Mouse (Mus musculus): Measurements from ENCODE around the gene Rp9. TPM values are rescaled to one million over a fixed set of nuclear protein-coding genes. Genes with fewer than 3 reads are reported as not detected.

The Rp9 gene
- polyA plus RNA-seq, 1 experiment from 2014 or later: 37.6 TPM

DNA sequence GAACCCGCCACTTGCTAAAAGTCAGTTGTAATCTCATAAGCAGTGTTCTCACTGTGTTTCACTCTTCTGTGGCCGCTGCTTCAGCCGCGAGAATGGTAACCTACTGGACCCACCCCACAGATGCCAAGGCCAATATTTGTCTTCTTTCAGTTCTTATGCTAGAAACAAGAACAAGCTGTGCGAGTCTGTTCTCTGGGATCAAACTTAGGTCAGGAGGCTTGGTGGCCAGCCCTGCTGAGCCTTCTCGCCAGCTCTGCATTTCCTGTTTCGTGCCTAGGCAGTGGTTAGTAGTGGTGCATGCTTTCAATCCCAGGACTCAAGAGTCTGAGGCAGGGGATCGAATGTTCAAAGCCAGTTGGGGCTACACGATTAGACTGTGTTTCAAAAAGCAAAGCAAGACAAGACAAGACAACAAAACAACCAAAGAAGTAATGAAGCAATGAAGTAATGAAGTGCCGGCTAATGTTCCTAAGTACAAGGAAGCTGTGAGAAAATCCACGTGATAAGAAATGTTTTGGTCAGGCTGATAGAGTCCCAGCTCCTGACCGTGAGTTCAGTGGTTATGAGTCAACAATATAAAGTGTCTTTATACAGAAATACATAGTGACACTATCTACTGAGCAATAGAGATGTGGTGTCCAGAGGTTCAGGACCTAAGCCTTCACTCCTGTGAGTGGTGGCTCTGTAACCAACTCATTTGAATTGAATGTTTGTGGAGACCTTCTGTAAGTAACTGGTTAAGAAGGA is 15.2 kb upstream of the Rp9 start:
- Histone ChIP-seq H3K4me2 (no peak overlapping the region), H3K4me3 (no peak overlapping the region), H3K9me3 (no peaks in the 10 kb centered on the region), H3K36me3 (no peaks in the 10 kb centered on the region), H3K9ac (no peak overlapping the region), H3K4me1 (no peaks in the 10 kb centered on the region), H3K27me3 (replicated peaks) (no peaks in the 10 kb centered on the region), H3K27ac (replicated peaks) (no peak overlapping the region)
- 75% methylated on average over 12 of the region's 12 CpGs for WGBS
- ATAC-seq (ENCODE audit: extremely low read depth, insufficient number of reproducible peaks, low FRiP score, low TSS enrichment): no peak

DNA sequence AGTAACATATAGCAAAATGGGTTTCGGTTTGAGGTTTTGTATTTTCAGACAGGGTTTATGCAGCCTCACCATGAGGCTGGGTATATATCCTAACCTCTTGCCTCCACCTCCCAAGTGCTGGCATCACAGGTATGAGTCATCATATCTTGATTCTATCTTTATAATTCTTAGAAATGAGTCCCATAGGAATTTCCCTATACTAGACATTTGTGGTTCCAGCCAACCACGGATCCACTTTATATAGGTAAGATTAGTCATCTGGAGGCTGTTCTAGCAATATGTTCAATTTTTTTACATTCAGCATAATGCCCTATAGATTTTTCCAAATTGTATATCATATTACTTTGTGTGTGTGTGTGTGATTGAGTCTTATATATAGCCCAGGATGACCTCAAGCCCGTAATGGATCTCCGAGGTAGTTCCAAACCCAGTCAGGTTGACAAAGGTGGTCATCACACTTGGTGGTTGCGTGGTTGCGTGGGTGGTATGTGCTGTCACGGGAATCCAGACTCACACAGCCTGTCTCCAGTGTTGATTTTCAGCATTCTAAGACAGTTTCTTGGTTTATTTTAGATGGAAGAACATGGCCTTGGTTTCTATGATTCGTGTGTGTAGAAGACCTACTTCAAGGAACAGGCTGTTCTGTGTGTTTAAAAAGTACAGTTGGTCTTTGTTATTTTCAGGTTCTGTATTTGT is 14.5 kb upstream of the Rp9 start:
- no peaks in the 10 kb centered on the region for H3K36me3 ChIP-seq
- no peak overlapping the region for H3K4me2 ChIP-seq
- H3K27ac ChIP-seq (replicated peaks): no peak overlapping the region
- H3K9me3 ChIP-seq: no peaks in the 10 kb centered on the region
- no peak for ATAC-seq (ENCODE audit: extremely low read depth, insufficient number of reproducible peaks, low FRiP score, low TSS enrichment)
- WGBS: 90% methylated on average over 8 of the region's 8 CpGs
- no peak overlapping the region for H3K4me3 ChIP-seq
- H3K4me1 ChIP-seq: no peaks in the 10 kb centered on the region
- H3K27me3 ChIP-seq (replicated peaks): no peaks in the 10 kb centered on the region
- H3K9ac ChIP-seq: no peak overlapping the region

DNA sequence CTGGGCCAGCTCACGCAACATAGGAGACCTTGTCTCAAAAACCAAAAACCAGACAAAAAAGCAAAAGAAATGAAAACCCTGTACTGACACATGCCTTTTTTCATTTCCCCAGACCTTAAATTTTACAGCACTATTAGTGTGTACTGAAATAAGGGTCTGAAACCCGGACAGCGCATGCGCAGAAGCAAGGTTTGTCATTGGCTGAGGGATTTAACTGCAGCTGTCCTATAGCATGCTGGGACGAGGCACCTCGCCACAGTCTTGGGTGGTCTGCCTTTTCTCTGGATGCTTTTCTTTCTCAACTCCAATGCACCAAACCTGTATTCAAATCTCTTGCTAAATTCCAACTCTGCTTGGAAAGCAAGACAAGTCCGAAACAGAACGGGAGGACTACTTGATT is 9.4 kb upstream of the Rp9 start:
- Histone ChIP-seq H3K9ac (no peak overlapping the region), H3K4me2 (no peak overlapping the region), H3K27ac (replicated peaks) (no peak overlapping the region), H3K36me3 (no peaks in the 10 kb centered on the region), H3K27me3 (replicated peaks) (no peaks in the 10 kb centered on the region), H3K4me1 (peaks cover 9% of the 10 kb centered on the region), H3K9me3 (no peaks in the 10 kb centered on the region), H3K4me3 (no peak overlapping the region)
- 87% methylated on average over 8 of the region's 8 CpGs for WGBS
- ATAC-seq (ENCODE audit: extremely low read depth, insufficient number of reproducible peaks, low FRiP score, low TSS enrichment): no peak

DNA sequence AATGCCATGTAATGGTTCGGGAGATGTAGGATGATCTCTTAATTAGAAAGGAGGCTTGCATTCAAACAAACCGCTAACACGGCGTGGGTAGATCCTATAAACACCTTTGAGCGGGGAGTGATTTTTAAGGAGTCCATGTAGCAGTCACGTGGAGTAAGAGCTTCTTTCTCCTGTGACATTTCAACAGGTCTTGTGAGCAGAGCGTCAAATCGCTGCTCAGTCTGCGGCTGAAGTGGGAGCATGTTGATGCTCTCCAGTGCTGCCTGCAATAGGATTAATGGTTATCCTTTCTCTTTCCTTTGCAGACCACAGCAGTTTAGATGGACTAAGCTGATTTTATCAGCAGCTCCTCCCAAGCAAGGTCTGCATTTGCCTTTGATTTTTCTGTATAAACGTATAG is 6.7 kb upstream of the Rp9 start:
- H3K9ac ChIP-seq: peak overlapping the region; percentile 85
- peak overlapping the region; percentile 97 for H3K4me2 ChIP-seq
- no peaks in the 10 kb centered on the region for H3K9me3 ChIP-seq
- H3K27ac ChIP-seq (replicated peaks): peak overlapping the region; percentile 65
- H3K4me1 ChIP-seq: peaks cover 9% of the 10 kb centered on the region
- peak overlapping the region; percentile 80 for H3K4me3 ChIP-seq
- 2% methylated on average over 10 of the region's 10 CpGs for WGBS
- ATAC-seq (ENCODE audit: extremely low read depth, insufficient number of reproducible peaks, low FRiP score, low TSS enrichment): no peak
- no peaks in the 10 kb centered on the region for H3K36me3 ChIP-seq
- no peaks in the 10 kb centered on the region for H3K27me3 ChIP-seq (replicated peaks)

DNA sequence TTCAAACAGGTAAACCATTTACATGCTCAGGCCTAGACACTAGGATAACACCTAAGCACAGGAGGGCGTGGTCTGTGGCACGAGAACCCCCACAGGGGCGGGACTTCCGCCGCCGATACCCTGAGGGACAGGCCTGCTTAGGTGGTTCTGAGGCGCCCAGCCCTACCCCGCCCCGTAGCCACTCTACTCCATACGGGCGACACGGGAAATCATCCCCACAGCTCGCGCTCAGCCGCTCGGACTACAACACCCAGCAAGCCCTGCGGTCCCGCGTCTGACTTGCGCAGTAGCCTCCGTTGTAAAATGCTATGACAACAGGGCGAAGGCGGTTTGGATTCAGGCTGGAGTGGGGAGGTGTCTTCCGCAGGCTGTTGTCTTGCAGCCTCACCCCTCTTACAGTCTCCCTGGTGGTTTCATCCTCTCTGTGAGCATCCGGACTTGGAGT is 5.9 kb upstream of the Rp9 start, which contains the start of gene Bbs9:
TSS of gene Bbs9 (plus strand) at position 292 of the 445 bp plus-strand sequence.
- Histone ChIP-seq H3K36me3 (no peaks in the 10 kb centered on the region), H3K9ac (peak within 1 kb of the TSS; percentile 85), H3K27me3 (replicated peaks) (no peaks in the 10 kb centered on the region), H3K9me3 (no peaks in the 10 kb centered on the region), H3K4me1 (peaks cover 9% of the 10 kb centered on the region), H3K4me2 (peak within 1 kb of the TSS; percentile 97), H3K4me3 (peak within 1 kb of the TSS; percentile 80), H3K27ac (replicated peaks) (peak within 1 kb of the TSS; percentile 65)
- ATAC-seq (ENCODE audit: extremely low read depth, insufficient number of reproducible peaks, low FRiP score, low TSS enrichment): peak; percentile 99
- under 1% methylated on average over 25 of the region's 25 CpGs for WGBS

DNA sequence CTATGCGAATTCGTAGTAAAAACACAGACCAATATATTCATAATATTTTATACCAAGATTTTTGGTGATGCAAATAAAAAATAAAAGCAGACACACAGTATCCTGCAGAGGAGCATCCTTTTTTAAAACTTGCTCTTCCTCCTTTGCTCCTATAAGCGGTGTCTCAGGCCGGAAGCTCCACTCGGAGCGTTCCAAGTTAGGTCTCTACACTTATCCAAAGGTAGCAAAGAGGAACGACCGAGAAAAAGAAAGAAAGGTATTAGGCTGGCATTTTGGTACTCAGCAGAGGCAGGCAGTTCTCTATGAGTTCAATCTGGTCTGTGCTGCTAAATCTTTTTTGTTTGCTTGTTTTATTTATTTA is 664 bp downstream of the Rp9 start:
- Histone ChIP-seq H3K27me3 (replicated peaks) (no peaks in the 10 kb centered on the region), H3K4me3 (peak overlapping the region; percentile 94; the same call in 1 of the 2 replicates), H3K36me3 (peaks cover 19% of the 10 kb centered on the region), H3K4me1 (no peaks in the 10 kb centered on the region; the same call in 1 of the 2 replicates), H3K9ac (no peak overlapping the region), H3K9me3 (no peaks in the 10 kb centered on the region), H3K4me2 (no peak overlapping the region), H3K27ac (replicated peaks) (no peak overlapping the region)
- 64% methylated on average over 8 of the region's 8 CpGs for WGBS
- no peak for ATAC-seq (ENCODE audit: extremely low read depth, insufficient number of reproducible peaks, low FRiP score, low TSS enrichment)

DNA sequence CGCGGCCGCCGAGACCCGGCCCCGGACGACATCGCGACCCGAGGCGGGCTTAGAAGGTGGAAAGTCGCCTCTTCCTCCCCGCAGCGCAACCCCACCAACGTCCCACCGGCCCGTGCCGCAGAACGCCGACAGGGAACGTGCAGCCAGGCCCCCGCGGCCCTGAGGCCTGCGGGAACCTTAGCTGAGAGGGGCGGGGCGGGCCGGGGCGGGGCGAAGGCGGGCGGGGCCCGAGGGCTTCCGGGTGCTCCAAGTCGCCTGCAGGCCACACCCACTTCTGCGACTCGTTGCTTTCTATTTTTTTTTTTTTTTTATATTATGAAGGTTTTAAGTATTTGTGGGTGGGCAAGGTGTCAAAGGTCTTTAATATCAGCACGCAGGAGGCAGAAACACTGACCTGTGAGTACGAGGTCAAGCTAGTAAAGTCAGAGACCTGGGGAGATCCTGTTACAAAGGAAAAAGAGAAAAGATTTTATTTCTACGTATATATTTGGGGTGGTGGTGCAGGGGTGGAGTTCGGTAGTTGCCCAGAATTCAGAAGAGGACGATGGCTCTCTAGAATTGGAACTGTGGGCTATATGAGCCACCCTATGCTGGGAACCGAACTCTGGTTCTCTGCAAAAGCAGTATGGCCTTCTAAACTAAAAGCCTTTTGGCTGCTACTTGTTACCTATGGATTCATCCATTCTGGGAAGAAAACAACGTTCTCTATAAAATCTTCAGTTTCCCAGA is 1.2 kb downstream of the Rp9 start:
- Histone ChIP-seq H3K4me2 (peak overlapping the region; percentile 83), H3K9ac (peak overlapping the region; percentile 96), H3K36me3 (peaks cover 19% of the 10 kb centered on the region), H3K4me1 (no peaks in the 10 kb centered on the region; the same call in 1 of the 2 replicates), H3K9me3 (no peaks in the 10 kb centered on the region), H3K27ac (replicated peaks) (peak overlapping the region; percentile 93), H3K4me3 (peak overlapping the region; percentile 94), H3K27me3 (replicated peaks) (no peaks in the 10 kb centered on the region)
- ATAC-seq (ENCODE audit: extremely low read depth, insufficient number of reproducible peaks, low FRiP score, low TSS enrichment): peak; percentile 84
- 4% methylated on average over 43 of the region's 43 CpGs for WGBS

DNA sequence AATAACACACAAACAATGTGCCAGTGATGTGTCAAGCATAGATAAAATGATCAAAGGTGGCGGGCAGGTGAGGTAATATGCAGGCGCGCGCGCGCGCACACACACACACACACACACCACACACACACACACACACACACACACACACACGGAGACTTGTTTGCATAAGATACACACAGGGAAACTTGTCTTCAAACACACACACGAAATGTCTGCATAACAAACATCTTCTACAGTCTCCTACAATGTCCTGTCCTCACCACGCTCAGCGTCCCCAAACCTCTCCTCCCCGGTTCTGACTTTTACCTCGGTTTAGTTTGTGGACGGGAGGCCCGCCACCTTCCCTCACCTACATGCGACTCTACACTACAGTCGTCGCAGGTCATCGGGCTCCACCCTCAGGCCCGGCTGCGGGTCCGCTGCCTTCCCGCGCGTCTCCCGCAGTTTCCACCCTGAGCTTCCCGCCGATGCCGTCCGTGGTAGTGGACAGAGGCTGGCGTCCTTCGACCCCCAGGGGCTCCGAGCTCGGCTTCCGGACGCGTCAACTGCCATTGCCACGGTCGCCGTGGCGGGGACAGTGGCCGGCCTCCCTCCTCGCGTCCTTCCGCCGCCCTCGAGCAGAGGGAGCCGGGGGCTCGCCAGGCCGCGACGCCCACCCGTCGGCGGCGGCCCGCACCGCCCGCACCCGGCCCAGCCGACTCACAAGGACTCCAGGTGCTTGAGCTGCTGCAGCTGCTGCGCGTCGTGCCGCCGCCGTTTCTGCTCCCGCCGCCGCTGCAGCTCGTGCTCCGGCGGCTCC is 2.0 kb downstream of the Rp9 start:
- peak; percentile 28; the same call in 1 of the 2 replicates for ATAC-seq (ENCODE audit: extremely low read depth, insufficient number of reproducible peaks, low FRiP score, low TSS enrichment)
- WGBS: under 1% methylated on average over 73 of the region's 73 CpGs

DNA sequence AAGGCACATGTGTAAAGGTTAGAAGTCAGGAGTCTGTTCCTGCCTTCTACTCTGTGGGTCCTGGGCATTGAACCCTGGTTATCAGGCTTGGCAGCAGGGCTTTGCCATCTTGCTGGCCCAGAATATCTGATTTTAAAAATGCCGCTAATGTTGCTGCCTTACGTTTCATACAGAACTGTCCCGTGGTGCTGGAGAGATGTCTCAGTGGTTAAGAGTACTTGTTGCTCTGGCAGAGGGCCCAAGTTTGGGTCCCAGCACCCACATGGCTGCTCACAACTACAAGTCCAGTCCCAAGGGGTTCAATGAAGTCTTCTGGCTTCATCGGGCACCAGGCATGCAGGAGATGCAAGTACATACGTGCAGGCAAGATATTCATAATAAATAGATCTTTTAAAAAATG is 3.3 kb downstream of the Rp9 start:
- no peaks in the 10 kb centered on the region for H3K9me3 ChIP-seq
- H3K4me2 ChIP-seq: no peak overlapping the region
- H3K4me3 ChIP-seq: no peak overlapping the region
- H3K36me3 ChIP-seq: peaks cover 37% of the 10 kb centered on the region
- H3K27ac ChIP-seq (replicated peaks): no peak overlapping the region
- no peaks in the 10 kb centered on the region for H3K27me3 ChIP-seq (replicated peaks)
- no peak for ATAC-seq (ENCODE audit: extremely low read depth, insufficient number of reproducible peaks, low FRiP score, low TSS enrichment)
- WGBS: 95% methylated on average over 5 of the region's 5 CpGs
- H3K4me1 ChIP-seq: no peaks in the 10 kb centered on the region; the same call in 1 of the 2 replicates
- no peak overlapping the region for H3K9ac ChIP-seq

More for the DNA sequence above, 2.0 kb downstream of the Rp9 start:
- Histone ChIP-seq H3K9me3 (no peaks in the 10 kb centered on the region), H3K4me1 (no peaks in the 10 kb centered on the region; the same call in 1 of the 2 replicates), H3K4me3 (peak overlapping the region; percentile 94), H3K9ac (peak overlapping the region; percentile 96), H3K27ac (replicated peaks) (peak overlapping the region; percentile 93), H3K36me3 (peaks cover 24% of the 10 kb centered on the region), H3K27me3 (replicated peaks) (no peaks in the 10 kb centered on the region), H3K4me2 (peak overlapping the region; percentile 83)

DNA sequence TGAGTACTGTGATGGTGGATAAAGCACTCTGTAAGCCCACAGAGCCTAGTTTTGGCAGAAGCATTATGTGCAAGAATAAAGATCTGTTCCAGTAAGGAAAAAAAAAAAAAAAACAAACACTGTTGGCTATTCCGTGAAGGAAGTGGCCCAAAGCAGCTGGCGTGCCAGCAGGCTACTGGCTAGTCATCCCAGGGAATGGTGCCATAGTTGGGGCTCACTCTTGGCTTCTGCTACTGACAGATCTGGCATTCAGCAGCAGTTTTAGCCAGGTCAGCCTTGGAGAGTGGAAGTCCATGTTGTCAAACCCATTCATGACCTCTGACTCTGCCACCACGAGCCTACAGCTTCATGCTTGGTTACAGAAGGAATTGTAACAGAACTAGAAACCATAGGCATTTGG is 7.6 kb downstream of the Rp9 start:
- no peak for ATAC-seq (ENCODE audit: extremely low read depth, insufficient number of reproducible peaks, low FRiP score, low TSS enrichment)
- Histone ChIP-seq H3K4me2 (no peak overlapping the region), H3K4me1 (no peaks in the 10 kb centered on the region; the same call in 1 of the 2 replicates), H3K27me3 (replicated peaks) (no peaks in the 10 kb centered on the region), H3K4me3 (no peak overlapping the region), H3K9me3 (no peaks in the 10 kb centered on the region), H3K27ac (replicated peaks) (no peak overlapping the region), H3K9ac (no peak overlapping the region), H3K36me3 (peaks cover 69% of the 10 kb centered on the region)
- WGBS: 91% methylated on average over 3 of the region's 3 CpGs
